Mouse (Mus musculus): ENCODE measurements at regions not wholly inside any gene's neighbourhood (a gene's known extent, or its start where the extent isn't known, plus 50 kb on each side); places are given as distances from the start of the nearest gene placed in this dataset.

DNA sequence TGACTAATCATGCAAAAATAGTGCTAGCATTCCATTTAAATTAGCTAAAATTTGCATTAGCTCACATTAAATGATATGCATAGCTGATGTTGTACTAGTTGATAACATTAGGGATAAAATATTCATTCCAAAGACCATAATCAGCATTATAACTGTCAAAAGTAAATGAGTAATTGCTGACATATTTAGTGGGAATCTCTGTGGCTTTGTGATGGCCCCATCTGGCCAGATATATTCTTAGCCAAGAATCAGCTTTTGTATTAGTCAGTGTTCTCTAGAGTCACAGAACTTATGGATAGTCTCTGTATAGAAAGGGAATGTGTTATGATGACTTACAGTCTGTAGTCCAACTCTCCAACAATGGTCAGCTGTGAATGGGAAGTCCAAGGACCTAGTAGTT is 171.2 kb downstream of the Gria2 start:
- DNase-seq (ENCODE audit: low spot score in 2 of 2), result no peak
- intact Hi-C loops (cut with DNase I), result no loop called here

GRCm38 (mm10) chr3:80610414-80610813 is 192.2 kb downstream of the Gria2 start:
- peak in 1 of 2 experiments; percentile 56 for DNase-seq (ENCODE audit: low spot score in 2 of 2)
- intact Hi-C loops (cut with DNase I), result no loop called here

- DNase-seq (ENCODE audit: low spot score in 2 of 2), result peak in 1 of 2 experiments; percentile 26
- intact Hi-C loops (cut with DNase I), result no loop called here
Observed at GRCm38 (mm10) chr3:80608467-80608866, 194.2 kb downstream of the Gria2 start.

GRCm38 (mm10) chr3:80607809-80608208 is 194.8 kb downstream of the Gria2 start:
- DNase-seq (ENCODE audit: low spot score in 2 of 2), result peak in 1 of 2 experiments; percentile 29
- intact Hi-C loops (cut with DNase I), result no loop called here

- no peak for DNase-seq (ENCODE audit: low spot score in 2 of 2)
- intact Hi-C loops (cut with DNase I), result no loop called here
Observed at GRCm38 (mm10) chr3:80597549-80597948, 205.1 kb downstream of the Gria2 start.

GRCm38 (mm10) chr3:80567514-80567913 is 235.1 kb downstream of the Gria2 start:
- intact Hi-C loops (cut with DNase I), result no loop called here

GRCm38 (mm10) chr3:80566236-80566635 is 236.4 kb downstream of the Gria2 start:
- intact Hi-C loops (cut with DNase I), result no loop called here
- DNase-seq (ENCODE audit: low spot score in 2 of 2), result no peak

More at GRCm38 (mm10) chr3:80567514-80567913, 235.1 kb downstream of the Gria2 start:
- DNase-seq (ENCODE audit: low spot score in 2 of 2), result peak in 1 of 2 experiments; percentile 55

DNA sequence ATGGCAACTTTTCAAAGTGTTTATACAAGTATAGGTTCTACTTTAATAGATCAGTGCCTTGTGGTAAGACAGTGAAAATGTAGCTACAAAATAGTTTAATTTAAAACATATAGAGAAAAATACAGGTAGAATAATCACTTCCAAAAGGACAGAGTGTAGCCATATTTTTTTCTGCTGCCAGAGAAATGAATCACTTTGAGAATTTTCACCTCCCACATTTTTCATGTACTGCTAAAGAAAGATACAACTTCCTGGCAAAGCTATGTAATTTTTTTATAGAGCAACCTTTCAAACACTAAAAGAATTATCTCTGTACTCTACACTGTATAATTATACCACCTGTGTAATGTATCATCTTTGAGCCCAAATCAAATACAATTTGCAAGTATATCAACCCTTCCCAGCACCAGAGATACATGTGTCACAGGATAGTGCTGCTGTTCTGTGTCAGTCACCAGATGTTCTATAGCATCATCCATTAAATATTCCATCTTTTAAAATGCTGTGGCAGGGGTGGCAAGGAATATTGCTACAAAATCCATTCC is 256.4 kb downstream of the Gria2 start:
- intact Hi-C loops (cut with DNase I), result loop anchor here (1.0 to 10.0 kb wide), 7 partner anchors 12 to 384 kb away; partner anchors contain the start of gene Gria2

GRCm38 (mm10) chr3:80543783-80544182 is 258.9 kb downstream of the Gria2 start:
- intact Hi-C loops (cut with DNase I), result loop anchor here (10.0 kb wide), 1 partner anchor 179 kb away; no protein-coding TSS in a partner anchor
- DNase-seq (ENCODE audit: low spot score in 2 of 2), result no peak

More for the DNA sequence above, 256.4 kb downstream of the Gria2 start:
- DNase-seq (ENCODE audit: low spot score in 2 of 2), result peak in 1 of 2 experiments; percentile 75

GRCm38 (mm10) chr3:80541382-80541781 is 261.3 kb downstream of the Gria2 start:
- peak; percentile 54 to 93 for DNase-seq (ENCODE audit: low spot score in 2 of 2)
- intact Hi-C loops (cut with DNase I), result loop anchor here (10.0 kb wide), 1 partner anchor 177 kb away; no protein-coding TSS in a partner anchor

DNA sequence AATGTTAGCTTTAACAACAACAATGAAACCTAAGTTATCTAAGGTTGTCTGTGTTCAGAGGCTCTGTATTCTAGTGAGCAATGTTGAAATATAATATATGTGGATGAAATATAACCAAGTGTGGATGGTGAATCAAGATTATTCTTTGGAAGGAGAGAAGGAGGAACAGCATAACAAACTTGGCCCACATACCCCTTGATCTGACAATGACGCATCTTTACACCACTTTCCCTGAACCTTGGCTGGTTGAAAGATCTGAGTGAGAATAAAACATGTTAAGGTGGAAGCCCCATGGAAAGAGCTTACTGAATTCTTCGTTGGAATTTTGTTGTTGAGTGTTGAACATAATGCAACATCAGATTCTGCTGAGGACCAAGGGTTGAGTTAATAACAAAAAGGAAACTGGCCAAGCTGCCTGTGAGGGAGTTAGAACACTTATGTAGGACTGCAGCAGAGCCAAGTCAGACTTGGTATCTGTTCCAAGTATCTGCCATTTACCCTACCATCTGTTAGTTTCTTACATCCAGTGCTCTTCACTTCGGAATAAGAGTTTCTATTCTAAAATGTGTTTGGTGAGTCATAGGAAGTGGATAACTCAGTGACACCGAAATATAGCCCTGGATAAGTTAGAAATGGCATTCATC is 268.8 kb downstream of the Gria2 start:
- DNase-seq (ENCODE audit: low spot score in 2 of 2), result peak; percentile 55 to 95
- intact Hi-C loops (cut with DNase I), result loop anchor here (1.0 to 5.0 kb wide), 7 partner anchors 12 to 449 kb away; no protein-coding TSS in a partner anchor

- intact Hi-C loops (cut with DNase I), result no loop called here
- no peak for DNase-seq (ENCODE audit: low spot score in 2 of 2)
Observed at GRCm38 (mm10) chr3:80514026-80514425, 288.6 kb downstream of the Gria2 start.

DNA sequence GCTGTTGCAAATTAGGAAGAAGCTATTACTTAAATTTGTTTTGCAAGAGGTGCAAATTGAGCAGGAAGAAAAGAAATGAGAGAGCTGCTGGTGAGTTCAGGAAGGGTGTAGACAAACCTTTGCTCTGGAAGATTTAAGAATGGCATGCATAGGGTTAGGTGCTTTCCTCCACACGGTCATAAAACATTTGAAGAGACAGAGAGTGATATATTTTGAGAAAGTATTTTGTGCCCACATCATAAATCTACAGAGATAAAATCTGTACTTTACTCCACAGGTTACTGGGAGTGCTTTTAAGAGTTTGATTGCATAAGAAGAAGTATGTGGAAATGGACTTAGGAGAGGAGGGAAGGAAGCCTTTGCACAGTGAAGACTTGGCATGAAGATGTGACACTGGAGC is 293.4 kb downstream of the Gria2 start:
- intact Hi-C loops (cut with DNase I), result no loop called here
- no peak for DNase-seq (ENCODE audit: low spot score in 2 of 2)

DNA sequence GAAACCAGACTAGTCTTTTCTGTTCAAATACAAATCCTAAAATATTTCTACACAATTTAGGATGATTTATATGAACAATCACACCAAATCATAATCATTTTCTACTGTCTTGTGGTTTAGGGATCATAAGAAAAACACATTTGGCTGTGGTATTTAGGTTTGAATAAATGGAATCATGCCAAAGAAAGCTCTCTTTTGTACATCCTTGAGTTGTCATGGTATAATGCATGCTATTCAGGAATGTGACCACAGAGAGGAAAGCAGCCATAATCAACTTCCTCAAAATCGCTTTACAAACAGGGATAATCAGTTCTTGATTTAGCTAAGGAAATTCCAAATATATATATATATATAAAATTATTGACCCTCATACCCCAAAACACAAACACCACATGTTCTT is 295.9 kb downstream of the Gria2 start:
- no peak for DNase-seq (ENCODE audit: low spot score in 2 of 2)
- intact Hi-C loops (cut with DNase I), result no loop called here

GRCm38 (mm10) chr3:80501117-80501516 is 301.5 kb downstream of the Gria2 start:
- intact Hi-C loops (cut with DNase I), result no loop called here
- DNase-seq (ENCODE audit: low spot score in 2 of 2), result peak in 1 of 2 experiments; percentile 32

- intact Hi-C loops (cut with DNase I), result no loop called here
- DNase-seq (ENCODE audit: low spot score in 2 of 2), result no peak
Observed at GRCm38 (mm10) chr3:80496556-80496955, 306.1 kb downstream of the Gria2 start.

GRCm38 (mm10) chr3:80484168-80484833 is 318.3 kb downstream of the Gria2 start:
- peak in 1 of 2 experiments; percentile 9 for DNase-seq (ENCODE audit: low spot score in 2 of 2)
- intact Hi-C loops (cut with DNase I), result no loop called here

DNA sequence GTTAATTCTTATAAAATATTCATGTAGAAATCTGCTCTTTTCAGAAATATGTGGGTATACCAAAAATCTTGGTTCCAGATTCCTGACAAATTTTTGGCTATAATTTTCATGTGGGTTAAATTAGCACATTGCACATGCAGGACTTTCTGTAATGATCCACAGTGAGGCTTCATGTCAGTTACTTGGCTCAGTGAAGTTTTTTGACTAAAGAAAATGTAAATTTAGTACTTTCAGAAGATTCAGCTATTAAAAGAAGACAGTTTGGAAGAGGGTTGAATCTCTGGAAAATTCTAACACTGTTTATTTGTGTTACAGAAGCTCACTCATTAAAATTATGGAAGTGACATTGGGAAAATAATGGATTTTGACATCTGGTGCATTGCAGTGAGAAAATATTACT is 324.0 kb downstream of the Gria2 start:
- DNase-seq (ENCODE audit: low spot score in 2 of 2), result peak in 1 of 2 experiments; percentile 16
- intact Hi-C loops (cut with DNase I), result no loop called here

GRCm38 (mm10) chr3:80473686-80474085 is 328.9 kb downstream of the Gria2 start:
- intact Hi-C loops (cut with DNase I), result no loop called here
- no peak for DNase-seq (ENCODE audit: low spot score in 2 of 2)
